Mouse (Mus musculus) MEL (cell line): ENCODE measurements around the gene Rbm38. TPM values are rescaled to one million over a fixed set of nuclear protein-coding genes. Genes with fewer than 3 reads are reported as not detected.

Experiments used
- DNase-seq: peaks from one replicate; pipeline ENCODE4 v3.0.0; 2011; ENCODE audit warnings: low read depth, low spot score
- H3K27ac ChIP-seq: 2 replicates; pipeline ENCODE4 v1.5.1; 2012; ENCODE audit warnings: low read depth, mild to moderate bottlenecking, control low read depth, low read length, moderate library complexity; ENCODE audit not compliant: control insufficient read depth
- H3K27me3 ChIP-seq, 2 experiments: fragments of 150-350 bp in 1 of 2; sonication (generic) in 1 of 2; 2 replicates each; pipeline ENCODE4 v1.6.1; 2012; ENCODE audit warnings: low read length in 2 of 2, mild to moderate bottlenecking in 2 of 2, improper control_type of control experiment in 1 of 2, moderate library complexity in 1 of 2; ENCODE audit not compliant: insufficient read depth in 2 of 2, control insufficient read depth in 1 of 2
- H3K36me3 ChIP-seq, 2 experiments: 2 replicates each; pipeline ENCODE4 v1.6.1; 2012 to 2014; ENCODE audit warnings: low read length in 2 of 2, improper control_type of control experiment in 1 of 2, inconsistent platforms in 1 of 2, mild to moderate bottlenecking in 1 of 2; ENCODE audit not compliant: insufficient read depth in 2 of 2, control insufficient read depth in 1 of 2
- H3K4me1 ChIP-seq, 2 experiments: fragments of 150-350 bp in 1 of 2; sonication (generic) in 1 of 2; 2 replicates each; pipeline ENCODE4 v1.6.1; 2012; ENCODE audit warnings: low read length in 2 of 2, improper control_type of control experiment in 1 of 2, mild to moderate bottlenecking in 1 of 2; ENCODE audit not compliant: insufficient read depth in 2 of 2, control insufficient read depth in 1 of 2
- H3K4me3 ChIP-seq, 2 experiments: fragments of 150-350 bp in 1 of 2; sonication (generic) in 1 of 2; 2 replicates each; pipeline ENCODE4 v1.5.1; 2012; ENCODE audit warnings: low read depth in 2 of 2, low read length in 2 of 2, mild to moderate bottlenecking in 2 of 2, moderate library complexity in 2 of 2, control low read depth in 1 of 2, improper control_type of control experiment in 1 of 2; ENCODE audit not compliant: control insufficient read depth in 1 of 2, insufficient read depth in 1 of 2
- H3K79me2 ChIP-seq: 2 replicates; pipeline ENCODE4 v1.6.1; 2012; ENCODE audit warnings: mild to moderate bottlenecking, low read length, moderate library complexity; ENCODE audit not compliant: control insufficient read depth, poor library complexity, insufficient read depth
- H3K9ac ChIP-seq: 2 replicates; pipeline ENCODE4 v1.6.1; 2012; ENCODE audit warnings: low read depth, mild to moderate bottlenecking, control low read depth, low read length, moderate library complexity; ENCODE audit not compliant: control insufficient read depth, poor library complexity, severe bottlenecking
- H3K9me3 ChIP-seq: fragments of 150-350 bp; sonication (generic); replicated peaks from 2 replicates; pipeline ENCODE4 v1.6.1; 2012; ENCODE audit warnings: mild to moderate bottlenecking, low read length, improper control_type of control experiment, moderate library complexity; ENCODE audit not compliant: insufficient read depth
- BHLHE40 ChIP-seq: IDR thresholded peaks from 2 replicates; pipeline ENCODE4 v1.6.1; 2012; ENCODE audit warnings: low read depth, mild to moderate bottlenecking, inconsistent platforms, low read length, improper control_type of control experiment, borderline replicate concordance
- CTCF ChIP-seq, 3 experiments: IDR thresholded peaks in 2 of 3; conservative IDR thresholded peaks in 1 of 3; 2 replicates each; pipeline ENCODE4 v1.5.1; 2011 to 2012; ENCODE audit warnings: low read length in 3 of 3, low read depth in 2 of 3, mild to moderate bottlenecking in 2 of 3, improper control_type of control experiment in 1 of 3, inconsistent platforms in 1 of 3, mixed read lengths in 1 of 3, moderate library complexity in 1 of 3; ENCODE audit not compliant: control insufficient read depth in 1 of 3, insufficient read depth in 1 of 3, poor library complexity in 1 of 3, severe bottlenecking in 1 of 3
- E2F4 ChIP-seq: IDR thresholded peaks from 2 replicates; pipeline ENCODE4 v1.6.1; 2011; ENCODE audit warnings: low read depth, low read length, improper control_type of control experiment, borderline replicate concordance
- ELF1 ChIP-seq: IDR thresholded peaks from 2 replicates; pipeline ENCODE4 v1.6.1; 2014; ENCODE audit warnings: low read depth, mild to moderate bottlenecking, inconsistent platforms, low read length, improper control_type of control experiment, moderate library complexity
- GABPA ChIP-seq: IDR thresholded peaks from 2 replicates; pipeline ENCODE4 v1.6.1; 2012; ENCODE audit warnings: low read depth, mild to moderate bottlenecking, inconsistent platforms, low read length, improper control_type of control experiment, moderate library complexity
- HCFC1 ChIP-seq: IDR thresholded peaks from 2 replicates; pipeline ENCODE4 v1.6.1; 2012; ENCODE audit warnings: low read depth, mild to moderate bottlenecking, inconsistent platforms, low read length, improper control_type of control experiment, moderate library complexity
- KAT2A ChIP-seq: conservative IDR thresholded peaks from 2 replicates; pipeline ENCODE4 v1.6.1; 2012; ENCODE audit warnings: low read depth, low read length, improper control_type of control experiment, inconsistent platforms
- MAFK ChIP-seq: IDR thresholded peaks from 2 replicates; pipeline ENCODE4 v1.6.1; 2011; ENCODE audit warnings: low read depth, mild to moderate bottlenecking, low read length, improper control_type of control experiment, borderline replicate concordance
- MAZ ChIP-seq: IDR thresholded peaks from 2 replicates; pipeline ENCODE4 v1.6.1; 2012; ENCODE audit warnings: low read depth, mild to moderate bottlenecking, inconsistent platforms, low read length, improper control_type of control experiment
- MEF2A ChIP-seq: IDR thresholded peaks from 2 replicates; pipeline ENCODE4 v1.6.1; 2014; ENCODE audit warnings: low read depth, mild to moderate bottlenecking, inconsistent platforms, low read length, improper control_type of control experiment; ENCODE audit not compliant: poor library complexity, insufficient replicate concordance, severe bottlenecking; ENCODE audit errors: extremely low read depth
- MXI1 ChIP-seq: IDR thresholded peaks from 2 replicates; pipeline ENCODE4 v1.6.1; 2011; ENCODE audit warnings: mild to moderate bottlenecking, low read depth, low read length, improper control_type of control experiment
- NELFE ChIP-seq: IDR thresholded peaks from 2 replicates; pipeline ENCODE4 v1.6.1; 2011; ENCODE audit warnings: low read depth, low read length, improper control_type of control experiment
- NRF1 ChIP-seq: IDR thresholded peaks from 2 replicates; pipeline ENCODE4 v1.6.1; 2014; ENCODE audit warnings: low read depth, mild to moderate bottlenecking, inconsistent platforms, low read length, improper control_type of control experiment, moderate library complexity; ENCODE audit not compliant: poor library complexity, insufficient read depth, severe bottlenecking
- RAD21 ChIP-seq: IDR thresholded peaks from 2 replicates; pipeline ENCODE4 v1.6.1; 2011; ENCODE audit warnings: mild to moderate bottlenecking, low read depth, low read length, improper control_type of control experiment
- SMC3 ChIP-seq: IDR thresholded peaks from 2 replicates; pipeline ENCODE4 v1.6.1; 2011; ENCODE audit warnings: low read depth, low read length, improper control_type of control experiment
- TAL1 ChIP-seq: IDR thresholded peaks from 2 replicates; pipeline ENCODE4 v1.6.1; 2012; ENCODE audit warnings: mild to moderate bottlenecking, inconsistent platforms, low read length, moderate library complexity, mixed read lengths
- UBTF ChIP-seq: IDR thresholded peaks from 2 replicates; pipeline ENCODE4 v1.6.1; 2012; ENCODE audit warnings: low read depth, mild to moderate bottlenecking, inconsistent platforms, low read length, improper control_type of control experiment, moderate library complexity, borderline replicate concordance; ENCODE audit not compliant: insufficient read depth
- USF1 ChIP-seq: IDR thresholded peaks from 2 replicates; pipeline ENCODE4 v1.6.1; 2014; ENCODE audit warnings: low read depth, mild to moderate bottlenecking, inconsistent platforms, low read length, improper control_type of control experiment, moderate library complexity
- ZKSCAN1 ChIP-seq: IDR thresholded peaks from 2 replicates; pipeline ENCODE4 v1.6.1; 2012; ENCODE audit warnings: low read depth, mild to moderate bottlenecking, inconsistent platforms, low read length, improper control_type of control experiment, moderate library complexity
- ZNF384 ChIP-seq: IDR thresholded peaks from 2 replicates; pipeline ENCODE4 v1.6.1; 2012; ENCODE audit warnings: low read depth, mild to moderate bottlenecking, inconsistent platforms, low read length, improper control_type of control experiment
- polyA plus RNA-seq, 2 experiments: library from polyadenylated mRNA; stranded (reverse) in 1 of 2; unstranded in 1 of 2; fragments of >175 nt in 1 of 2; fragments of >200 nt in 1 of 2; gene quantifications; 2 replicates each; pipeline versions ENCODE4 v1.2.1 to v1.2.4; 2012; ENCODE audit warnings: low replicate concordance in 2 of 2, low read depth in 1 of 2; ENCODE audit not compliant: insufficient read length in 2 of 2, insufficient read depth in 1 of 2, missing spikeins in 1 of 2
- total RNA-seq: library from RNA; depleted of rRNA; stranded (reverse); fragments of 300-350 nt; gene quantifications from 2 replicates; pipeline ENCODE4 v1.2.3, GENCODE M21; 2012

Gene Rbm38
- total and polyA plus RNA-seq, 3 experiments, result 39.0 to 207 TPM; not detected in 1

DNA sequence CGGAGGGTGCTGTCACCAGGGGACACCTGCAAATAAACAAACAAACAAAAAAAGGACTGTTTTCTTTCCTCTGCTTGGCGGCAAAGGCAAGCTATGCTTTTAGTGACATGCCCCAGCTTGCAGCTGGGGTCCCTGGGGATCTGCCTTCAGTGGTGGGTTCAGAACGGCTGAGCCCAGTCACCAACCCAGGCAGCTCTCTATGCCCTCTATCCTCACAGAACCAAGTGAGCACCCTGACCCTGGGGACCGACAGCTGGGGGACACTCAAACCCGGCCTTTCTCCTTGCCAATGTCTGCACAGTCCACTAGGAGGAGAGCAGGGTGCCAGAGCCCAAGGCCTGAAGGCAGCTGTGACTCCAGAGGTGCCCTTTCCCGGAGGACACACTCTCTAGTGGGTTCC lies 29.5 kb downstream of the Rbm38 start:
- Histone ChIP-seq H3K36me3 (peaks cover 0 to 10% of the 10 kb centered on the region in 2 experiments; a peak in 2 of 4 replicates), H3K4me1 (peaks cover 3 to 16% of the 10 kb centered on the region in 2 experiments; a peak in 3 of 4 replicates), H3K9ac (no peak overlapping the region), H3K9me3 (no peaks in the 10 kb centered on the region), H3K27me3 (no peaks in the 10 kb centered on the region), H3K79me2 (no peaks in the 10 kb centered on the region), H3K4me3 (no peak overlapping the region), H3K27ac (no peak overlapping the region)
- no peak for DNase-seq
- no peak for TF ChIP-seq ZNF384
- TF ChIP-seq ZKSCAN1, result no peak
- TF ChIP-seq KAT2A, result no peak
- TF ChIP-seq TAL1, result no peak
- no peak for TF ChIP-seq MEF2A
- TF ChIP-seq NELFE, result no peak

DNA sequence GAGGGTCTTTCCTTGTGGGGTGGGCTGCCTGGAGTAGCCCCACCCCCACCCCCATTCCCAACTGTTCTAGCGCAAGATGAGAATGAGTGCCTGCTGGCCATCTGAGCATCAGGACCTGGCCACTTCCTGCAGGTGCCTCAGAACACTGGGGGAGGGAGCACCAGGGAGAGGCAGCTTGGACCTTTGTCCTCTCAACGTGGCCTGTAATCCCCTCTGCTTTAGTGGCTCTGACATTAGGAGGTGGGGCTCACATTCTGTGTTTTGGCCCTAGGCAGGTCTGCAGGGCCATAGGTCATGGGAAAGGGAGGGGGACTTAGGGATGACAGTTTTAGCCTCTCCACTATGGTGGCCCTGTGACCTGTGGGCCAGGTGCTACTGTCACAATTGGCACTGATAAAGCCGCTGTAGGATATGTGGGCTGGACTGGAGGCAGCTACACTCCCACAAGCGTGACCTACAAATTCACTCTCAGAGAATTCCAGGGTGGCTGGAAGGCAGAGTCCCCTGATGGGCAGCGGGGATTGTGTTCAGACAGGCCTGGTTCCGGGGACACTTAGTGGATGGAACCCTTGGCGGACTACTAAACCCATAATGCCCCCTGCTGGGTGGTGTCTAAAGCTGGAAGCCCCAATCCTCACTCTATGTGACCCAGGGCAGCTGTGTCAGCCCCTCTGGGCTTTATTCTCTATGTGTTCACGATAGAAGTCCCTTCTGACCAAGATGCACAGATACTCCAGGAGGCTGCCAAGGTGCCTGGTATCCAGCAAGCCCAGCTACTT lies 30.5 kb downstream of the Rbm38 start:
- H3K4me3 ChIP-seq, result no peak overlapping the region
- DNase-seq, result no peak
- TF ChIP-seq MXI1 (no peak), MAFK (no peak), UBTF (no peak), NRF1 (no peak), RAD21 (no peak; the same call in 1 of the 2 replicates), KAT2A (no peak), CTCF (IDR thresholded peaks at IDR 0.05 in 2 of 3, conservative IDR thresholded peaks at IDR 0.05 in 1 of 3; ENCODE audit: control insufficient read depth in 1 of 3, insufficient read depth in 1 of 3, low read depth in 2 of 3, low read length in 3 of 3, poor library complexity in 1 of 3, severe bottlenecking in 1 of 3) (peak in 2 of 3 experiments; percentile 4 to 8; a peak in 1 of 6 replicates), E2F4 (no peak), HCFC1 (no peak), ZNF384 (no peak), USF1 (no peak), MAZ (no peak), BHLHE40 (no peak), SMC3 (0 out of 2 replicates have a peak, but pooled peaks have one; percentile 8), GABPA (no peak), ELF1 (no peak), ZKSCAN1 (no peak)
- H3K4me1 ChIP-seq, result peaks cover 3 to 16% of the 10 kb centered on the region in 2 experiments; a peak in 3 of 4 replicates
- no peaks in the 10 kb centered on the region for H3K27me3 ChIP-seq
- no peak overlapping the region for H3K27ac ChIP-seq
- H3K79me2 ChIP-seq, result no peaks in the 10 kb centered on the region
- H3K9ac ChIP-seq, result no peak overlapping the region
- no peaks in the 10 kb centered on the region for H3K9me3 ChIP-seq
- peaks cover 0 to 10% of the 10 kb centered on the region in 2 experiments; a peak in 2 of 4 replicates for H3K36me3 ChIP-seq
